Comparison of ENCODE assay signal across 20 mouse cellular contexts in genomic region chr17:14192924-14193323, GRCm38 (mm10). TPM values are rescaled to one million over a fixed set of nuclear protein-coding genes. Genes with fewer than 3 reads are reported as not detected.
"Had no signal": no experiment of that assay in that cellular context is flagged by ENCODE, and none has a peak within 500 bp of the region (broad histone marks: within the 10 kb centered on the region; RNA-seq: fewer than 3 reads in every experiment).

No protein-coding gene starts in this region.

- H3K4me3 ChIP-seq: limb, embryonic 12.5 days; limb, embryonic 15.5 days; midbrain, embryonic 12.5 days; midbrain, embryonic 15.5 days; neural tube, embryonic 12.5 days; neural tube, embryonic 15.5 days; stomach, embryonic 15.5 days had no signal

- H3K36me3 ChIP-seq: limb, embryonic 15.5 days; midbrain, embryonic 12.5 days; midbrain, embryonic 15.5 days; neural tube, embryonic 12.5 days; stomach, embryonic 15.5 days had no signal

- DNase-seq: kidney, postnatal 14 days; kidney, postnatal 4 days; left cerebral cortex, postnatal 4 days; liver, postnatal 0 days; lung, embryonic 14.5 days; retina, postnatal 1 day; right cerebral cortex, postnatal 25 days; spleen, adult 18-20 months; thymus, postnatal 36 days had no signal

- H3K27ac ChIP-seq: limb, embryonic 12.5 days; limb, embryonic 15.5 days; liver, embryonic 14.5 days; macrophage; midbrain, embryonic 12.5 days; midbrain, embryonic 15.5 days; neural tube, embryonic 12.5 days; neural tube, embryonic 15.5 days; stomach, embryonic 15.5 days had no signal

- H3K4me2 ChIP-seq: limb, embryonic 12.5 days; limb, embryonic 15.5 days; liver, embryonic 11.5 days; lung, embryonic 14.5 days; midbrain, embryonic 12.5 days; midbrain, embryonic 15.5 days; neural tube, embryonic 12.5 days; neural tube, embryonic 15.5 days; stomach, embryonic 15.5 days had no signal

- H3K9me3 ChIP-seq: limb, embryonic 15.5 days; midbrain, embryonic 12.5 days; midbrain, embryonic 15.5 days; neural tube, embryonic 12.5 days; neural tube, embryonic 15.5 days; stomach, embryonic 15.5 days had no signal

- H3K9ac ChIP-seq: limb, embryonic 12.5 days; limb, embryonic 15.5 days; liver, embryonic 14.5 days; liver, postnatal 0 days; lung, embryonic 14.5 days; midbrain, embryonic 12.5 days; midbrain, embryonic 15.5 days; neural tube, embryonic 12.5 days; neural tube, embryonic 15.5 days; stomach, embryonic 15.5 days had no signal

- ATAC-seq: liver, postnatal 0 days; lung, postnatal 0 days; midbrain, embryonic 15.5 days had no signal

- H3K27me3 ChIP-seq: limb, embryonic 12.5 days; limb, embryonic 15.5 days; midbrain, embryonic 15.5 days; neural tube, embryonic 12.5 days; stomach, embryonic 15.5 days had no signal

- H3K4me1 ChIP-seq: limb, embryonic 15.5 days; midbrain, embryonic 12.5 days; midbrain, embryonic 15.5 days; neural tube, embryonic 12.5 days; neural tube, embryonic 15.5 days had no signal

RNA-seq across cellular contexts. Expression of gene Dact2, which starts 11.2 kb away (rescaled TPM):
- polyA plus RNA-seq: macrophage had no signal
